Mouse (Mus musculus): ENCODE results near the gene Ilvbl.

Ilvbl gene

GRCm38 (mm10) chr10:78584996-78585395 lies 10.8 kb downstream of the Ilvbl start:
- peaks cover 50% of the 10 kb centered on the region for H3K36me3 ChIP-seq (ENCODE audit: insufficient read depth, low read length)
- peaks cover 19% of the 10 kb centered on the region for H3K4me1 ChIP-seq (replicated peaks; ENCODE audit: low read depth, low read length)
- no peak overlapping the region for H3K4me3 ChIP-seq (replicated peaks; ENCODE audit: low read length)
- H3K9me3 ChIP-seq (ENCODE audit: low read length) = no peaks in the 10 kb centered on the region
- TF ChIP-seq POU5F1 (IDR thresholded peaks at IDR 0.05; ENCODE audit: borderline replicate concordance, low read length) (no peak), CTCF (conservative IDR thresholded peaks at IDR 0.05; ENCODE audit: low read length) (no peak), NANOG (IDR thresholded peaks at IDR 0.05; ENCODE audit: borderline replicate concordance, low read length) (no peak)
- peaks cover 35% of the 10 kb centered on the region for H3K27me3 ChIP-seq (ENCODE audit: insufficient read depth, low read length)

GRCm38 (mm10) chr10:78585606-78586005 lies 11.5 kb downstream of the Ilvbl start:
- peak overlapping the region; percentile 57 for H3K4me3 ChIP-seq (replicated peaks; ENCODE audit: low read length)
- no peaks in the 10 kb centered on the region for H3K9me3 ChIP-seq (ENCODE audit: low read length)
- TF ChIP-seq POU5F1 (IDR thresholded peaks at IDR 0.05; ENCODE audit: borderline replicate concordance, low read length) (no peak), NANOG (IDR thresholded peaks at IDR 0.05; ENCODE audit: borderline replicate concordance, low read length) (no peak), CTCF (conservative IDR thresholded peaks at IDR 0.05; ENCODE audit: low read length) (no peak)
- peaks cover 19% of the 10 kb centered on the region for H3K4me1 ChIP-seq (replicated peaks; ENCODE audit: low read depth, low read length)
- peaks cover 44% of the 10 kb centered on the region for H3K36me3 ChIP-seq (ENCODE audit: insufficient read depth, low read length)
- H3K27me3 ChIP-seq (ENCODE audit: insufficient read depth, low read length) = peaks cover 41% of the 10 kb centered on the region

- H3K27me3 ChIP-seq (ENCODE audit: insufficient read depth, low read length) = peaks cover 46% of the 10 kb centered on the region
- TF ChIP-seq CTCF (conservative IDR thresholded peaks at IDR 0.05; ENCODE audit: low read length) = no peak
- no peak for TF ChIP-seq POU5F1 (IDR thresholded peaks at IDR 0.05; ENCODE audit: borderline replicate concordance, low read length)
- TF ChIP-seq NANOG (IDR thresholded peaks at IDR 0.05; ENCODE audit: borderline replicate concordance, low read length) = no peak
- H3K4me3 ChIP-seq (replicated peaks; ENCODE audit: low read length) = peak overlapping the region; percentile 57
- H3K36me3 ChIP-seq (ENCODE audit: insufficient read depth, low read length) = peaks cover 40% of the 10 kb centered on the region
- no peaks in the 10 kb centered on the region for H3K9me3 ChIP-seq (ENCODE audit: low read length)
- H3K4me1 ChIP-seq (replicated peaks; ENCODE audit: low read depth, low read length) = peaks cover 23% of the 10 kb centered on the region
Observed at GRCm38 (mm10) chr10:78586026-78586425, 11.9 kb downstream of the Ilvbl start.

- Histone ChIP-seq H3K4me1 (replicated peaks; ENCODE audit: low read depth, low read length) (peaks cover 32% of the 10 kb centered on the region), H3K27me3 (ENCODE audit: insufficient read depth, low read length) (peaks cover 72% of the 10 kb centered on the region), H3K9me3 (ENCODE audit: low read length) (no peaks in the 10 kb centered on the region), H3K4me3 (replicated peaks; ENCODE audit: low read length) (peak overlapping the region; percentile 41), H3K36me3 (ENCODE audit: insufficient read depth, low read length) (peaks cover 14% of the 10 kb centered on the region)
- TF ChIP-seq CTCF (conservative IDR thresholded peaks at IDR 0.05; ENCODE audit: low read length) = no peak
- no peak for TF ChIP-seq NANOG (IDR thresholded peaks at IDR 0.05; ENCODE audit: borderline replicate concordance, low read length)
- TF ChIP-seq POU5F1 (IDR thresholded peaks at IDR 0.05; ENCODE audit: borderline replicate concordance, low read length) = no peak
Observed at GRCm38 (mm10) chr10:78589291-78589690, 15.1 kb downstream of the Ilvbl start.

- no peak for TF ChIP-seq NANOG (IDR thresholded peaks at IDR 0.05; ENCODE audit: borderline replicate concordance, low read length)
- TF ChIP-seq CTCF (conservative IDR thresholded peaks at IDR 0.05; ENCODE audit: low read length) = no peak
- TF ChIP-seq POU5F1 (IDR thresholded peaks at IDR 0.05; ENCODE audit: borderline replicate concordance, low read length) = no peak
- H3K36me3 ChIP-seq (ENCODE audit: insufficient read depth, low read length) = peaks cover 8% of the 10 kb centered on the region; the same call in 1 of the 2 replicates
- peaks cover 32% of the 10 kb centered on the region for H3K4me1 ChIP-seq (replicated peaks; ENCODE audit: low read depth, low read length)
- H3K9me3 ChIP-seq (ENCODE audit: low read length) = no peaks in the 10 kb centered on the region
- H3K27me3 ChIP-seq (ENCODE audit: insufficient read depth, low read length) = peaks cover 75% of the 10 kb centered on the region
- peak overlapping the region; percentile 41; the same call in 1 of the 2 replicates for H3K4me3 ChIP-seq (replicated peaks; ENCODE audit: low read length)
Observed at GRCm38 (mm10) chr10:78589901-78590300, 15.8 kb downstream of the Ilvbl start.

- Histone ChIP-seq H3K4me1 (replicated peaks; ENCODE audit: low read depth, low read length) (peaks cover 29% of the 10 kb centered on the region), H3K27me3 (ENCODE audit: insufficient read depth, low read length) (peaks cover 82% of the 10 kb centered on the region), H3K4me3 (replicated peaks; ENCODE audit: low read length) (peak overlapping the region; percentile 80), H3K36me3 (ENCODE audit: insufficient read depth, low read length) (peaks cover 2% of the 10 kb centered on the region; the same call in 1 of the 2 replicates), H3K9me3 (ENCODE audit: low read length) (no peaks in the 10 kb centered on the region)
- TF ChIP-seq CTCF (conservative IDR thresholded peaks at IDR 0.05; ENCODE audit: low read length) = no peak
- no peak for TF ChIP-seq POU5F1 (IDR thresholded peaks at IDR 0.05; ENCODE audit: borderline replicate concordance, low read length)
- TF ChIP-seq NANOG (IDR thresholded peaks at IDR 0.05; ENCODE audit: borderline replicate concordance, low read length) = no peak
Observed at GRCm38 (mm10) chr10:78590744-78591143, 16.6 kb downstream of the Ilvbl start.

GRCm38 (mm10) chr10:78591406-78592328 lies 17.5 kb downstream of the Ilvbl start, which contains the start of gene Syde1:
Gene Syde1, minus strand, starts transcription at chr10:78591964.
- Histone ChIP-seq H3K36me3 (ENCODE audit: insufficient read depth, low read length) (peaks cover 2% of the 10 kb centered on the region; the same call in 1 of the 2 replicates), H3K9me3 (ENCODE audit: low read length) (no peaks in the 10 kb centered on the region), H3K27me3 (ENCODE audit: insufficient read depth, low read length) (peaks cover 77% of the 10 kb centered on the region), H3K4me3 (replicated peaks; ENCODE audit: low read length) (peak within 1 kb of the TSS; percentile 80), H3K4me1 (replicated peaks; ENCODE audit: low read depth, low read length) (peaks cover 21% of the 10 kb centered on the region)
- TF ChIP-seq NANOG (IDR thresholded peaks at IDR 0.05; ENCODE audit: borderline replicate concordance, low read length) (no peak), CTCF (conservative IDR thresholded peaks at IDR 0.05; ENCODE audit: low read length) (no peak), POU5F1 (IDR thresholded peaks at IDR 0.05; ENCODE audit: borderline replicate concordance, low read length) (no peak)

GRCm38 (mm10) chr10:78592856-78593379 lies 18.8 kb downstream of the Ilvbl start:
- Histone ChIP-seq H3K27me3 (ENCODE audit: insufficient read depth, low read length) (peaks cover 66% of the 10 kb centered on the region), H3K4me3 (replicated peaks; ENCODE audit: low read length) (no peak overlapping the region), H3K4me1 (replicated peaks; ENCODE audit: low read depth, low read length) (peaks cover 21% of the 10 kb centered on the region), H3K36me3 (ENCODE audit: insufficient read depth, low read length) (no peaks in the 10 kb centered on the region), H3K9me3 (ENCODE audit: low read length) (no peaks in the 10 kb centered on the region)
- no peak for TF ChIP-seq CTCF (conservative IDR thresholded peaks at IDR 0.05; ENCODE audit: low read length)
- TF ChIP-seq NANOG (IDR thresholded peaks at IDR 0.05; ENCODE audit: borderline replicate concordance, low read length) = no peak
- no peak for TF ChIP-seq POU5F1 (IDR thresholded peaks at IDR 0.05; ENCODE audit: borderline replicate concordance, low read length)

All from E14TG2a.4 (cell line).